Mouse (Mus musculus) midbrain, embryonic 12.5 days (tissue): ENCODE results near the gene Sephs2. TPM values are rescaled to one million over a fixed set of nuclear protein-coding genes. Genes with fewer than 3 reads are reported as not detected.

ENCODE experiments used
- ATAC-seq: fragments of 200-750 bp; cut with Nextera tagmentation; 2 replicates; pipeline ENCODE4 v1.8.0; 2017; ENCODE audit warnings: low read depth, moderate TSS enrichment, moderate library complexity; ENCODE audit not compliant: low FRiP score
- H3K27ac ChIP-seq: fragments of 300-500 bp; sonication (generic); replicated peaks from 2 replicates; pipeline ENCODE4 v1.5.1; 2016; ENCODE audit warnings: mild to moderate bottlenecking
- H3K27me3 ChIP-seq: fragments of 300-500 bp; sonication (generic); 2 replicates; pipeline ENCODE4 v1.6.1; 2016; ENCODE audit warnings: mild to moderate bottlenecking
- H3K36me3 ChIP-seq: fragments of 300-500 bp; sonication (generic); 2 replicates; pipeline ENCODE4 v1.6.1; 2016
- H3K4me1 ChIP-seq: fragments of 300-500 bp; sonication (generic); 2 replicates; pipeline ENCODE4 v1.6.1; 2016
- H3K4me2 ChIP-seq: fragments of 300-500 bp; sonication (generic); replicated peaks from 2 replicates; pipeline ENCODE4 v1.6.1; 2016; ENCODE audit warnings: mild to moderate bottlenecking, moderate library complexity
- H3K4me3 ChIP-seq: fragments of 300-500 bp; sonication (generic); 2 replicates; pipeline ENCODE4 v1.5.1; 2016; ENCODE audit warnings: mild to moderate bottlenecking
- H3K9ac ChIP-seq: fragments of 300-500 bp; sonication (generic); replicated peaks from 2 replicates; pipeline ENCODE4 v1.6.1; 2016; ENCODE audit warnings: mild to moderate bottlenecking, moderate library complexity
- H3K9me3 ChIP-seq: fragments of 300-500 bp; sonication (generic); 2 replicates; pipeline ENCODE4 v1.6.1; 2016; ENCODE audit warnings: mild to moderate bottlenecking
- WGBS: fragments of 180-500 bp; shearing (Covaris S2); methylation state at CpG from one replicate; pipeline ENCODE4 v1.1.7; 2016; 5-methylcytosine and 5-hydroxymethylcytosine counted together
- polyA plus RNA-seq: library from polyadenylated mRNA; unstranded; fragments of >200 nt; fragmentation: Nextera tagmentation; extraction: Ambion mirVana; gene quantifications from 2 replicates; pipeline ENCODE4 v1.2.1, GENCODE M21; 2016

The Sephs2 gene
- polyA plus RNA-seq, 1 experiment from 2014 or later, result 71.4 TPM

DNA sequence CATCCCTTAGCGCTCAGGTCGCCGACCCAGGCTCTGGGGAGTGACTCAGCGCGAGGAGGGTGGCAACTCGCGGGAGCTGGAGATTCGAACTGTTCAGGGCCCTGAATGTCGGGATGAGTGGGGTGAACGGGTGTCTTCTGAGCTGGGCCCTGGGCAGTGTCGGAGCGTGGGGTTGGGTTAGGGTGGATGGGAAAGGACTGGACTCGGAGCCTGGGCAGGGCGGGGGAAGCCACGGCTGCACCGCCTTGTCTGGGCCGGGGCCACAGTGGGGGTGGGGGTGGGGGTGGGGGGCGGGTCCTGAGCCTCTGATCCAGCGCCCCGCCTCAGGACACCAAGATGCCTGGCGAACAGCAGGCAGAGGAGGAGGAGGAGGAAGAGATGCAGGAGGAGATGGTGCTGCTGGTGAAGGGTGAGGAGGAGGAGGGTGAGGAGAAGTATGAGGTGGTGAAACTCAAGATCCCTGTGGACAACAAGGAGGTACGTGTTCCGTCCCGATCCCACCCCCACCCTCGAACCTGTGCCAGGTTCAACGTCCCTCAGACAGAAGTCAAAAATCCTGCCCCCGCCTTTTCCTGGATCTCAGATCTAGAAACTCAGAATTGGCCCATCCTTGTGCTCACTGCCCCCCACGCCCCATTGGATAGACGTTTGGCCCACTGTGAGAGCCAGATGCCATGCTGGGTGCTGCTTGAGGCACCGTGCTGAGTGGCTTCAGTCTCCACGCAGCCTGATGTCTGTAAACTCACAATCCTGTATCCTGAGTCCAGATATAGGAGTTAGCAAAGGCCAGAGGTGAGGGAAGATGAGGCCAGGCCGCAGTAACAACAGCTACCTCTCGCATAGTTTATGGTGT is 29.0 kb downstream of the Sephs2 start:
- Histone ChIP-seq H3K9ac (peak overlapping the region; percentile 82), H3K4me1 (peaks cover 28% of the 10 kb centered on the region), H3K4me3 (peak overlapping the region; percentile 60), H3K27ac (peak overlapping the region; percentile 83), H3K27me3 (no peaks in the 10 kb centered on the region), H3K4me2 (peak overlapping the region; percentile 78), H3K36me3 (peaks cover 16% of the 10 kb centered on the region), H3K9me3 (no peaks in the 10 kb centered on the region)
- WGBS, result 17% methylated on average over 24 of the region's 33 CpGs
- ATAC-seq, result peak; percentile 75; the same call in 1 of the 2 replicates

DNA sequence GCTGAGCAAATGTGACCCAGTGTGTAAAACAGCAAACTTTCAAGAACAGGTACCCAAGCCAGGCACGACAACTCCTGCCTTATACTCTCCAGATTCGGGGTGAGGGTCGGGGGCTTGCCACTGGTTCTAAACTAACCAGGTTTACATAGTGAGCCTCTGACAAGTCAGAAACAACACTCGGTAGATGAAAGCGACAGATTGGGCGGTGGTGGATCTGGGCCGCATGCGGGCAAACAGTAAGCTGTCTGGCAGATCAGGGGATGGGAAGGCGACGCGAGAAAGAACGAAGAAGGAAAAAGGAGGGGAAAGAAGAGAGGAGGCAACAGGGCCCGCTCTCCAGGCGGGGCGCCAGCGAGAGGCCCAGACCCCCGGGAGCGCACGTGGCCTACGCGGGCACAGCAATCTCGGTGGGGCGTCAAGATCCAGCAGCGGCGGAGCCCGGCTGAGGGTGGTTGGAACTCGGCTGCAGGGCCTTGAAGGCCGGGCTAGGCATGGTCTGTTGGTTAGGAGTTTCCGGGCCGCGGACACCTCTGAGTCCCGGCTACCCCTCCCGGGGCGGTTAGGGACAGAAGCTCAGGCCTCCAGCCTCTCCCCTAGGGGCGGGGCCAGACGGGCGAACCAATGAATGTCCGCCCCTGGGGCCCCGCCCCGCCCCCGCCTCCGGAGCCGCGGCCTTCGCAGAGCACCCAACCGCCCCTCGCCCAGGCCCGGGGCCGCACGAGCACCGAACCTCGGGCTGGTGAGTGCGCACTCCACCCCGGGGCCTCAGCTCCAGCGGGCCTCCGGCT is 29.8 kb downstream of the Sephs2 start, which contains the start of gene Zfp771:
TSS of gene Zfp771 (plus strand) at position 405 of the 788 bp plus-strand sequence.
- Histone ChIP-seq H3K4me2 (peak within 1 kb of the TSS; percentile 78), H3K27me3 (no peaks in the 10 kb centered on the region), H3K4me3 (peak within 1 kb of the TSS; percentile 60), H3K9me3 (no peaks in the 10 kb centered on the region), H3K4me1 (peaks cover 28% of the 10 kb centered on the region), H3K27ac (peak within 1 kb of the TSS; percentile 83), H3K36me3 (peaks cover 14% of the 10 kb centered on the region), H3K9ac (peak within 1 kb of the TSS; percentile 82)
- 1% methylated on average over 39 of the region's 56 CpGs for WGBS
- peak; percentile 97 for ATAC-seq

DNA sequence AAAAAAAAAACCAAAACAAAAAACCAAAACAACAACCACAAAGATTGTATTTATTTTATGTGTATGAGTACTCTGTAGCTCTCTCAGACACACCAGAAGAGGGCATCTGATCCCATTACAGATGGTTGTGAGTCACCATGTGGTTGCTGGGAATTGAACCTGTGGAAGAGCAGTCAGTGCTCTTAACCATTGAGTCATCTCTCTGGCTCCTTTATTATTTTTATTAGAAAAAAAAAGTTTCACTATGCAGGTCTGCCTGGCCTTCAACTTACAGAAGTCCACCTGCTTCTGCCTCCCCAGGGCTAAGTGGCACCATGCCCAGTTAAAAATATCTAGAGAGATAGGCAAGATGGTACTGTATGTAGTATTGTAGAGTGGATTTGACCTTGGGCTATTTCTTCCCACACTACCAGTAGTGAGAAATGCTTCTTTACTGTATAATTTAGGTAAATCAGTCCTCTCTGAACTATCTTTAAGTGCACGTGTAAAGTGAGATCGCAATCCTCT is 30.4 kb downstream of the Sephs2 start:
- no peak for ATAC-seq
- Histone ChIP-seq H3K27me3 (no peaks in the 10 kb centered on the region), H3K4me3 (peak overlapping the region; percentile 60), H3K27ac (peak overlapping the region; percentile 83), H3K4me1 (peaks cover 28% of the 10 kb centered on the region), H3K9ac (peak overlapping the region; percentile 82), H3K36me3 (peaks cover 20% of the 10 kb centered on the region), H3K9me3 (no peaks in the 10 kb centered on the region), H3K4me2 (peak overlapping the region; percentile 78)
- 48% methylated on average over 2 of the region's 2 CpGs for WGBS

DNA sequence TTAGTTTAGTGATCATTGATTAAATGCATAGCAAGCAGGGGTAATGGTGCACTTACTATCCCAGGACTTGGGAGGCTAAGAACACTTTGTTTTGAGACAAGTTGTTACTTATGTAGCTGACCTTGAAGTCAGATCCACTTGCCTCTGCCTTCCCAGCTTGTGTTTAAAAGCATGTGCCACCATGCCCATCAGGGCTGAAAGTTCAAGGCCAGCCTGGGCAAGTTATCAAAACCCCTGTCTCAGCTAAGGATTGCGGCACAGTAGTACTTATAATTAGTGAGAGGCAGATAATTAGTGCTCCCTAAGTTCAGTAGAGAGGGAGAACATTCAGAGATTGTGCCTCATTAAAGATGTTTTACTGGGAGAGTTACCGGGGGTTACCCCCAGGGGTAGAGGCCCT is 39.1 kb downstream of the Sephs2 start:
- H3K9ac ChIP-seq, result no peak overlapping the region; the same call in 1 of the 2 replicates
- peak overlapping the region; percentile 84 for H3K4me2 ChIP-seq
- peaks cover 30% of the 10 kb centered on the region for H3K4me1 ChIP-seq
- H3K9me3 ChIP-seq, result no peaks in the 10 kb centered on the region
- ATAC-seq, result no peak
- peak overlapping the region; percentile 91 for H3K4me3 ChIP-seq
- peaks cover 58% of the 10 kb centered on the region for H3K36me3 ChIP-seq
- 99% methylated on average over 2 of the region's 2 CpGs for WGBS
- no peak overlapping the region for H3K27ac ChIP-seq
- no peaks in the 10 kb centered on the region for H3K27me3 ChIP-seq

DNA sequence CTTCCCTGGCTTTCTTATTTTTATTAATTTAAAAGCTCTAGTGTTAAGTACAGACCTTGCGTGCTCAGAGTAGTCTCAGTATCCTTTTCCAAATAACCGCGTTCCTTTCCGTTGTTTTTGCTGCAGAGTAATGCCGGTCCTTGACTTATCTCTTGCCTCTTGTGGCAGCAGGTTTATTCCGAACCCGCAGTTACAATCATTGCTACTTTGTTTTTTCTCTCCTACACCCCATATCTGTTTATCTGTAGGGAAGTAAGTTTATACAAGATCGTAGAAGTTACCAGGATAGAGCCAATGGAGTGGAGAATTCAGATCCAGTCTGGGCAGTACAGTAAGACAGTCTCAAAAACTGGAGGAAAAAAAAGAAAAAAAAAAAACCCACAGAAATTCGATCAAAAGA is 40.1 kb downstream of the Sephs2 start:
- no peak for ATAC-seq
- 6% methylated on average over 9 of the region's 9 CpGs for WGBS
- Histone ChIP-seq H3K27ac (peak overlapping the region; percentile 100), H3K36me3 (peaks cover 59% of the 10 kb centered on the region), H3K9me3 (no peaks in the 10 kb centered on the region), H3K4me1 (peaks cover 31% of the 10 kb centered on the region), H3K4me3 (peak overlapping the region; percentile 91), H3K9ac (peak overlapping the region; percentile 94), H3K27me3 (no peaks in the 10 kb centered on the region), H3K4me2 (peak overlapping the region; percentile 84)

DNA sequence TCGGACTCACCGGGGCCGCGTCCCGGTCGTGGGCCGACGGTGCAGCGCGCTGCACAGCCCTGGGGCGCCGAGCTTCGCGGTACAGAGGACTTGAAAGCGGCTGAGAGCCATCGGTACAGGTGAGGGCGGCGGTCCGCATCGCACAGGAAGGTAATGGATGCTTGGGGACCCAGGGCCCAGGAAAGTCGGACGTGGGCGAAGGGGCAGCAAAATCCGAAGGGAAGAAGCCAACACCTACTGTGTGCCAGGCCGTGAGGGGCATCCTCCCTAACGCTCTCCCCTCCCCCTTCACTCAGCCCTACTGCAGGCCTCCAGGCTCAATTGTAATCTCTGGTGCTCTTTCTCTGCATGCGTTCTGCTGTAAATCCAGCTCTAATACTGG is 40.5 kb downstream of the Sephs2 start:
- peaks cover 57% of the 10 kb centered on the region for H3K36me3 ChIP-seq
- peaks cover 31% of the 10 kb centered on the region for H3K4me1 ChIP-seq
- no peaks in the 10 kb centered on the region for H3K27me3 ChIP-seq
- H3K4me3 ChIP-seq, result peak overlapping the region; percentile 91
- H3K27ac ChIP-seq, result peak overlapping the region; percentile 100
- H3K9me3 ChIP-seq, result no peaks in the 10 kb centered on the region
- H3K4me2 ChIP-seq, result peak overlapping the region; percentile 84
- ATAC-seq, result peak; percentile 20
- H3K9ac ChIP-seq, result peak overlapping the region; percentile 94
- under 1% methylated on average over 27 of the region's 27 CpGs for whole genome bisulfite sequencing

DNA sequence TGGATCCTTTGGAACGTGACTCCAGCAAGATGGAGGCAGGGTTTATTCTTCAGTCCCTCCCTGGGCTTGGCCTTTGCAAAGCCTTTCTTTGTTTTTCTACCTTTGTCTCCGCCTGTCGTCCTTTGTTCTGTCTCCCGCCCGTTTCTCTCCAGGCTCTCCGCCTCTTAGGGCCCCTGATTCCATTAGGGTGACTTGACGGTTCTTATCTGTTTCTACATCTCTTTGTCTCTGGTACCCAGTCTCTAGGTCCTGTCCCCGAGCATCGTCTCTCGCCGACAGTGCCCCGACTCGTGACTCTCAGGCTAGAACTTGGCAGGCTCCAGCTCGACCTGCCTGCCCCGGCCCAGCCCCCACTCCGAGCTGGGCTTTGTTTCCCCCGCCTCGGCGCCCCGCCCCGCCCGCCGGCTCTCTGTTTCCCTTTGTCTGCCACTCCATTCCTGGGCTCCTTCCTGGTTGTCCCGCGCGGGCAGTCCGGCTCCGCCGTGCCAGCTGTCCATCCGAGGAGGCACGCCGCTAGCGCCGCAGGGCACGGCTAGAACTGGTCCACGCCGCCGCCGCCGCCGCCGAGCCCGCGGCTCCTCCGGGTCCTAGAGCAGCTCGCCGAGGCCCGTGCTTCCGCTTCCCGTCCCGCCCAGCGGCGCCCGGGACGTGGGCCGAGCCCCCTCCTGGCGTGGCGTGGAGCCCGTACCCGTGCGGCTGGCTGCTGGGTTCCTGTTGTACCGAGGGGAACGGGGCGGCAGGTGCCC is 41.1 kb downstream of the Sephs2 start, which contains the start of the genes Zfp553 and Sept1:
TSS of gene Zfp553 (plus strand) at position 440 of the 746 bp plus-strand sequence.
TSS of gene Sept1 (minus strand) at position 509 of the 746 bp plus-strand sequence.
- H3K27ac ChIP-seq, result peak within 1 kb of the TSS; percentile 100
- under 1% methylated on average over 64 of the region's 64 CpGs for WGBS
- H3K4me3 ChIP-seq, result peak within 1 kb of the TSS; percentile 91
- peak within 1 kb of the TSS; percentile 84 for H3K4me2 ChIP-seq
- H3K27me3 ChIP-seq, result no peaks in the 10 kb centered on the region
- peaks cover 51% of the 10 kb centered on the region for H3K36me3 ChIP-seq
- ATAC-seq, result peak; percentile 91
- no peaks in the 10 kb centered on the region for H3K9me3 ChIP-seq
- peaks cover 31% of the 10 kb centered on the region for H3K4me1 ChIP-seq
- H3K9ac ChIP-seq, result peak within 1 kb of the TSS; percentile 94

DNA sequence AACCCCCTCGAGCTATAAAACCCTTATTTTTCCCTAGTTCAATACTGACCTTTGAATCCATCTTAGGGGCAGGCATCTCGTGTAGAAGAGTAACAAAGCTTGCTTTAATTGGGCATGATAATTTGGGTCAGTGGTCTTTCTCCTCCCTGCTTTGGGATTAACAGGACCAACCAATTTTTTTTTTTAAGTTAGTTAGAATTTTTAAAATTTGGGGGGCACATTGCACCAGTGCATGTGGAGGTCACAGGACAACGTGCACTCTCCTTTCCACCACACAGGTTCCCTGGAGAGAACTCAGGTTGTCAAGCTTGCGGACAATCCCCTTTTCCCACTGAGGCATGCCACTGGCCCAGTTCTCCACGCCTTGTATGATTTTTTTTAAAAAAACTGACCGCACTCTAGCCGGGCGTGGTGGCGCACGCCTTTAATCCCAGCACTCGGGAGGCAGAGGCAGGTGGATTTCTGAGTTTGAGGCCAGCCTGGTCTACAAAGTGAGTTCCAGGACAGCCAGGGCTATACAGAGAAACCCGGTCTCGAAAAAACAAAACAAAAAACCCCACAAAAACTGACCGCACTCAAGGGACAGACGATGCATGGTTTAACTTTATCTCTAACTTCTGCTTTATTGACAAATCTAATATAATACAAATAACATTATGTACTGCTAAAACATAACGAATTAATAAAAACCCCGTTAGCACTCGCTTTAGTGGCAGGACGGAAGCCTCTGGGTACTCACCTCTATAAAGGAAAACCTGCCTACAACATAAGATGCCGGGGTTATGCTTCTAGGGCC is 41.8 kb downstream of the Sephs2 start:
- Histone ChIP-seq H3K36me3 (peaks cover 49% of the 10 kb centered on the region), H3K4me2 (peak overlapping the region; percentile 84), H3K9ac (peak overlapping the region; percentile 94), H3K27ac (peak overlapping the region; percentile 100), H3K9me3 (no peaks in the 10 kb centered on the region), H3K27me3 (no peaks in the 10 kb centered on the region), H3K4me3 (peak overlapping the region; percentile 91), H3K4me1 (peaks cover 31% of the 10 kb centered on the region)
- ATAC-seq, result no peak
- WGBS, result 8% methylated on average over 20 of the region's 20 CpGs

DNA sequence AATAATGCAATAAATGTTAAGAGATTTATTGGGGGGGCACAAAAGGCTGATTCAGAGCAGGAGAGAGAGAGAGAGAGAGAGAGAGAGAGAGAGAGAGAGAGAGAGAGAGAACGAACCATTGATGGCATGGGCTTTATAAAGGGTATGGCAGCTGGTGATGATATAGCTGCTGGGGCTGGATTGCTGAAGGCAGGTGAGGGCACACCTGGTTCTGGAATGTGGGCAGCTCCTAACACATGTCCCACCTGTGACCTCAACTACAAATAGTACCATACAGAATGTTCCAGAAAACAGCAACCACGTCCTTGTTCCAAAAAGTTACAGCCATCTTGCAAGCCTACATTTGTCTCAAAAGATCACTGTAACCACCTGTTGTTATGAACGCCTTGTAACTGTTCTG is 42.5 kb downstream of the Sephs2 start:
- H3K9ac ChIP-seq, result peak overlapping the region; percentile 94
- WGBS, result 80% methylated on average over 3 of the region's 3 CpGs
- H3K9me3 ChIP-seq, result no peaks in the 10 kb centered on the region
- H3K36me3 ChIP-seq, result peaks cover 43% of the 10 kb centered on the region
- H3K4me3 ChIP-seq, result peak overlapping the region; percentile 91
- no peaks in the 10 kb centered on the region for H3K27me3 ChIP-seq
- ATAC-seq, result no peak
- H3K4me2 ChIP-seq, result peak overlapping the region; percentile 84
- H3K27ac ChIP-seq, result peak overlapping the region; percentile 100
- peaks cover 31% of the 10 kb centered on the region for H3K4me1 ChIP-seq

DNA sequence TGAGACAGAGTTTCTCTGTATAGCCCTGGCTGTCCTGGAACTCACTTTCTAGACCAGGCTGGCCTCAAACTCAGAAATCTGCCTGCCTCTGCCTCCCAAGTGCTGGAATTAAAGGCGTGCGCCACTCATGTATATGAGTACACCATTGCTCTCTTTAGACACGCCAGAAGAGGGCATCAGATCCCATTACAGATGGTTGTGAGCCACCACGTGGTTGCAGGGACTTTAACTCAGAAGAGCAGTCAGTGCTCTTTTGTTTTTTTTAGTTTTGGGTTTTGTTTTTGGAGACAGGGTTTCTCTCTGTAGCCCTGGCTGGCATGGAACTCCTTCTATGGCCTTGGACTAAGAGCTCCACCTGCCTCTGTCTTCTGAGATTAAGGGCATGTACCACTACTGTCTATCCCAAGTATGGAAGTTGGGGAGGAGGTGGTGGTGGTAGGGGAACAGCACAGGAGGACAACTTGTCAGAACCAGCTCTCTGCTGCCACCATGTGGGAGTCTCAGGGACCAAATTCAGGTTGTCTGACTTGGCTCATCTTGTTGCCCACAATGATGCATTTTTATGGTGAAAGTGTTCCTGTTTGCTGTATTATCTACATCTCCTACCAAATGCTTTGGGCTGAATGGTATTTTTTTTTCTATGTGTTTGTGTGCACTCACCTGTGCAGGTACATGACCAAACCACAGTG is 45.1 kb downstream of the Sephs2 start:
- H3K36me3 ChIP-seq, result peaks cover 28% of the 10 kb centered on the region; the same call in 1 of the 2 replicates
- no peak for ATAC-seq
- 68% methylated on average over 4 of the region's 4 CpGs for WGBS
- H3K4me2 ChIP-seq, result no peak overlapping the region
- peaks cover 21% of the 10 kb centered on the region for H3K4me1 ChIP-seq
- no peak overlapping the region for H3K4me3 ChIP-seq
- H3K27me3 ChIP-seq, result no peaks in the 10 kb centered on the region
- no peak overlapping the region for H3K27ac ChIP-seq
- H3K9me3 ChIP-seq, result no peaks in the 10 kb centered on the region
- H3K9ac ChIP-seq, result no peak overlapping the region
